Mouse (Mus musculus): Measurements from ENCODE around the gene H2afy.
A peak's percentile ranks its signal among the peaks of the same experiment; 100 is the strongest.

H2afy gene

GRCm38 (mm10) chr13:56111601-56112000 is 24.6 kb downstream of the H2afy start:
- no peak for DNase-seq (ENCODE audit: low spot score)

- no peak for DNase-seq (ENCODE audit: low spot score)
Observed at GRCm38 (mm10) chr13:56110694-56111531, 25.2 kb downstream of the H2afy start.

GRCm38 (mm10) chr13:56109703-56110102 is 26.5 kb downstream of the H2afy start:
- DNase-seq (ENCODE audit: low spot score) = no peak

- DNase-seq (ENCODE audit: low spot score) = no peak
Observed at GRCm38 (mm10) chr13:56108849-56109519, 27.2 kb downstream of the H2afy start.

GRCm38 (mm10) chr13:56104971-56105391 is 31.2 kb downstream of the H2afy start:
- DNase-seq (ENCODE audit: low spot score) = peak; percentile 39

GRCm38 (mm10) chr13:56103796-56104746 is 32.1 kb downstream of the H2afy start:
- DNase-seq (ENCODE audit: low spot score) = no peak

- DNase-seq (ENCODE audit: low spot score) = no peak
Observed at GRCm38 (mm10) chr13:56102160-56102559, 34.0 kb downstream of the H2afy start.

- no peak for DNase-seq (ENCODE audit: low spot score)
Observed at GRCm38 (mm10) chr13:56095601-56096195, 40.5 kb downstream of the H2afy start.

- no peak for DNase-seq (ENCODE audit: low spot score)
Observed at GRCm38 (mm10) chr13:56094544-56094943, 41.6 kb downstream of the H2afy start.

GRCm38 (mm10) chr13:56093680-56094079 is 42.5 kb downstream of the H2afy start:
- DNase-seq (ENCODE audit: low spot score) = no peak

- DNase-seq (ENCODE audit: low spot score) = no peak
Observed at GRCm38 (mm10) chr13:56092606-56093005, 43.6 kb downstream of the H2afy start.

- no peak for DNase-seq (ENCODE audit: low spot score)
Observed at GRCm38 (mm10) chr13:56090597-56090996, 45.6 kb downstream of the H2afy start.

GRCm38 (mm10) chr13:56088602-56089001 is 47.6 kb downstream of the H2afy start:
- no peak for DNase-seq (ENCODE audit: low spot score)

- DNase-seq (ENCODE audit: low spot score) = no peak
Observed at GRCm38 (mm10) chr13:56087936-56088335, 48.2 kb downstream of the H2afy start.

GRCm38 (mm10) chr13:56084146-56084905 is 51.8 kb downstream of the H2afy start:
- no peak for DNase-seq (ENCODE audit: low spot score)

- DNase-seq (ENCODE audit: low spot score) = no peak
Observed at GRCm38 (mm10) chr13:56081656-56082055, 54.5 kb downstream of the H2afy start.

GRCm38 (mm10) chr13:56079616-56080015 is 56.5 kb downstream of the H2afy start:
- no peak for DNase-seq (ENCODE audit: low spot score)

- no peak for DNase-seq (ENCODE audit: low spot score)
Observed at GRCm38 (mm10) chr13:56078724-56079262, 57.4 kb downstream of the H2afy start.

- no peak for DNase-seq (ENCODE audit: low spot score)
Observed at GRCm38 (mm10) chr13:56075930-56076329, 60.2 kb downstream of the H2afy start.

GRCm38 (mm10) chr13:56073186-56073585 is 63.0 kb downstream of the H2afy start:
- DNase-seq (ENCODE audit: low spot score) = no peak

GRCm38 (mm10) chr13:56072268-56072607 is 63.9 kb downstream of the H2afy start:
- DNase-seq (ENCODE audit: low spot score) = no peak

All from testis, postnatal 14 days (tissue).